22 mouse cellular contexts compared by ENCODE assay signal in genomic region chr12:86694441-86694840, GRCm38 (mm10). TPM values are rescaled to one million over a fixed set of nuclear protein-coding genes. Genes with fewer than 3 reads are reported as not detected.
A peak's percentile ranks its signal among the peaks of the same experiment; 100 is the strongest.
DNase-seq lines count a peak whose midpoint lies in the region; ATAC-seq and TF ChIP-seq lines count a peak whose summit lies in the region.
"Had no signal": no experiment of that assay in that cellular context is flagged by ENCODE, and none has a peak within 500 bp of the region (broad histone marks: within the 10 kb centered on the region; RNA-seq: fewer than 3 reads in every experiment).

No protein-coding gene starts in this region.

- H3K9me3 ChIP-seq in intestine, embryonic 15.5 days: no peaks in the 10 kb centered on the region
- no peaks in the 10 kb centered on the region for H3K9me3 ChIP-seq in intestine, postnatal 0 days (ENCODE audit: control insufficient read depth)
- no peaks in the 10 kb centered on the region for H3K9me3 ChIP-seq in midbrain, embryonic 11.5 days (ENCODE audit: control insufficient read depth, low read length)
- H3K9me3 ChIP-seq: heart, embryonic 15.5 days; hindbrain, embryonic 13.5 days had no signal

- no peak for TF ChIP-seq CTCF in intestine, postnatal 0 days (IDR thresholded peaks at IDR 0.05; ENCODE audit: low read depth)

- H3K4me1 ChIP-seq in intestine, embryonic 15.5 days (replicated peaks): peaks cover 6% of the 10 kb centered on the region; the same call in 1 of the 2 replicates
- no peaks in the 10 kb centered on the region for H3K4me1 ChIP-seq in intestine, postnatal 0 days (replicated peaks; ENCODE audit: control insufficient read depth, insufficient read depth, low read length)
- 0 out of 2 replicates have a peak, but pooled peaks cover 3% of the 10 kb centered on the region for H3K4me1 ChIP-seq in midbrain, embryonic 11.5 days (ENCODE audit: control insufficient read depth, insufficient read depth, low read length)

- no peaks in the 10 kb centered on the region for H3K36me3 ChIP-seq in intestine, embryonic 15.5 days
- no peaks in the 10 kb centered on the region for H3K36me3 ChIP-seq in intestine, postnatal 0 days (ENCODE audit: control insufficient read depth, insufficient read depth)
- peaks cover 3% of the 10 kb centered on the region for H3K36me3 ChIP-seq in midbrain, embryonic 11.5 days (ENCODE audit: control insufficient read depth, insufficient read depth, low read length)
- H3K36me3 ChIP-seq: heart, embryonic 15.5 days had no signal

- H3K27ac ChIP-seq in intestine, embryonic 15.5 days: no peak overlapping the region
- no peak overlapping the region for H3K27ac ChIP-seq in intestine, postnatal 0 days (ENCODE audit: low read depth, low read length)
- no peak overlapping the region for H3K27ac ChIP-seq in midbrain, embryonic 11.5 days (ENCODE audit: low read depth, low read length)
- H3K27ac ChIP-seq: forebrain, embryonic 12.5 days; heart, embryonic 15.5 days; hindbrain, embryonic 13.5 days had no signal

- WGBS in intestine, embryonic 15.5 days: 86% methylated on average over 1 of the region's 1 CpGs
- 73% methylated on average over 1 of the region's 1 CpGs for WGBS in intestine, postnatal 0 days
- WGBS in midbrain, embryonic 11.5 days: 100% methylated on average over 1 of the region's 1 CpGs

- no peaks in the 10 kb centered on the region for H3K27me3 ChIP-seq in intestine, embryonic 15.5 days (replicated peaks)
- no peaks in the 10 kb centered on the region for H3K27me3 ChIP-seq in intestine, postnatal 0 days (replicated peaks; ENCODE audit: control insufficient read depth, insufficient read depth, low read length)
- H3K27me3 ChIP-seq in midbrain, embryonic 11.5 days (ENCODE audit: control insufficient read depth, insufficient read depth, low read length): no peaks in the 10 kb centered on the region
- H3K27me3 ChIP-seq: forebrain, embryonic 12.5 days; heart, embryonic 15.5 days; hindbrain, embryonic 13.5 days had no signal

- no peak overlapping the region for H3K4me2 ChIP-seq in intestine, embryonic 15.5 days (replicated peaks)
- H3K4me2 ChIP-seq in intestine, postnatal 0 days (replicated peaks; ENCODE audit: low read depth): no peak overlapping the region
- H3K4me2 ChIP-seq in midbrain, embryonic 11.5 days: no peak overlapping the region
- H3K4me2 ChIP-seq: forebrain, embryonic 12.5 days; heart, embryonic 15.5 days; hindbrain, embryonic 13.5 days had no signal

- DNase-seq in Muller cell, postnatal 12 days (ENCODE audit: inconsistent ontology term): peak; percentile 20
- no peak for DNase-seq in thymus, adult 18-20 months
- DNase-seq in adipocyte (ENCODE audit: low spot score): no peak
- DNase-seq in midbrain, embryonic 11.5 days (ENCODE audit: low spot score, missing footprints): no peak
- DNase-seq: cerebellum, adult 18-20 months; gastrocnemius, postnatal 36 days; kidney, adult 2 months; kidney, postnatal 4 days; liver; lung, adult 2 months; right cerebral cortex, postnatal 14 days had no signal

- peak; percentile 36; the same call in 1 of the 2 replicates for ATAC-seq in intestine, embryonic 15.5 days
- no peak for ATAC-seq in intestine, postnatal 0 days
- peak; percentile 46 for ATAC-seq in granulocyte monocyte progenitor cell, adult 5-6 weeks (replicated peaks; ENCODE audit: poor library complexity, severe bottlenecking)
- ATAC-seq in midbrain, embryonic 11.5 days (ENCODE audit: low FRiP score): no peak

- H3K4me3 ChIP-seq in intestine, embryonic 15.5 days (replicated peaks): no peak overlapping the region
- H3K4me3 ChIP-seq in intestine, postnatal 0 days (ENCODE audit: low read depth, low read length): no peak overlapping the region
- no peak overlapping the region for H3K4me3 ChIP-seq in midbrain, embryonic 11.5 days (ENCODE audit: low read depth, low read length)
- H3K4me3 ChIP-seq: forebrain, embryonic 12.5 days; heart, embryonic 15.5 days; hindbrain, embryonic 13.5 days had no signal

- H3K9ac ChIP-seq in intestine, embryonic 15.5 days: no peak overlapping the region
- H3K9ac ChIP-seq in intestine, postnatal 0 days (ENCODE audit: low read depth, low read length): no peak overlapping the region
- H3K9ac ChIP-seq in midbrain, embryonic 11.5 days (ENCODE audit: low read length): no peak overlapping the region
- H3K9ac ChIP-seq: forebrain, embryonic 12.5 days; heart, embryonic 15.5 days; hindbrain, embryonic 13.5 days had no signal

RNA-seq across cellular contexts. Expression of gene Vash1, which starts 15.9 kb away (rescaled TPM):
- 7.8 and 9.1 TPM in 2 replicates for polyA plus RNA-seq in intestine, embryonic 15.5 days (2015; fragmentation: Nextera tagmentation; extraction: Ambion mirVana)
- 4.1 and 5.4 TPM in 2 replicates for polyA plus RNA-seq in intestine, postnatal 0 days (2015; fragmentation: Nextera tagmentation; extraction: Ambion mirVana)
- 0.41 TPM in 1 of 2 replicates, not detected in the other for total RNA-seq in granulocyte monocyte progenitor cell, adult 5-6 weeks (2014; fragmentation: Nextera tagmentation)
- total RNA-seq in granulocyte monocyte progenitor cell, adult 5-6 weeks (2017): 0.21 TPM in 1 of 2 replicates, not detected in the other
- 21.7 and 22.7 TPM in 2 replicates for polyA plus RNA-seq in midbrain, embryonic 11.5 days (2014; fragmentation: Nextera tagmentation; extraction: Ambion mirVana)

RNA-seq across cellular contexts. Expression of gene Angel1, which starts 31.8 kb away (rescaled TPM):
- polyA plus RNA-seq in intestine, embryonic 15.5 days (2015; fragmentation: Nextera tagmentation; extraction: Ambion mirVana): 5.2 and 5.6 TPM in 2 replicates
- polyA plus RNA-seq in intestine, postnatal 0 days (2015; fragmentation: Nextera tagmentation; extraction: Ambion mirVana): 1.6 and 2.2 TPM in 2 replicates
- total RNA-seq in granulocyte monocyte progenitor cell, adult 5-6 weeks (2014; fragmentation: Nextera tagmentation): 7.2 and 9.7 TPM in 2 replicates
- 0.62 and 2.8 TPM in 2 replicates for total RNA-seq in granulocyte monocyte progenitor cell, adult 5-6 weeks (2017)
- 12.2 and 12.5 TPM in 2 replicates for polyA plus RNA-seq in midbrain, embryonic 11.5 days (2014; fragmentation: Nextera tagmentation; extraction: Ambion mirVana)

RNA-seq across cellular contexts. Expression of gene Lrrc74a, which starts 39.7 kb away (rescaled TPM):
- not detected in 2 replicates for polyA plus RNA-seq in intestine, embryonic 15.5 days (2015; fragmentation: Nextera tagmentation; extraction: Ambion mirVana)
- polyA plus RNA-seq in intestine, postnatal 0 days (2015; fragmentation: Nextera tagmentation; extraction: Ambion mirVana): not detected in 2 replicates
- not detected in 2 replicates for total RNA-seq in granulocyte monocyte progenitor cell, adult 5-6 weeks (2014; fragmentation: Nextera tagmentation)
- total RNA-seq in granulocyte monocyte progenitor cell, adult 5-6 weeks (2017): not detected in 2 replicates
- not detected in 2 replicates for polyA plus RNA-seq in midbrain, embryonic 11.5 days (2014; fragmentation: Nextera tagmentation; extraction: Ambion mirVana)
- total RNA-seq: gastrocnemius, postnatal 36 days; layer of hippocampus, postnatal 14 days; left cerebral cortex, postnatal 14 days had no signal
- polyA plus RNA-seq: brain, embryonic 14.5 days; embryonic facial prominence, embryonic 14.5 days; forebrain, embryonic 12.5 days; heart, embryonic 15.5 days; hindbrain, embryonic 13.5 days; kidney, adult 2 months; lung, adult 2 months; urinary bladder, adult 2 months had no signal

Comparison
In these comparisons a context has a peak if more than half of its experiments do, and no peak if none do; other contexts are left out.
1. ATAC-seq: peak in intestine, embryonic 15.5 days (single experiment) and granulocyte monocyte progenitor cell, adult 5-6 weeks (single experiment); none in intestine, postnatal 0 days (single experiment) and midbrain, embryonic 11.5 days (single experiment).